Mouse (Mus musculus) limb, embryonic 11.5 days (tissue): ENCODE results near the gene Slc16a12. TPM values are rescaled to one million over a fixed set of nuclear protein-coding genes. Genes with fewer than 3 reads are reported as not detected.
A peak's percentile ranks its signal among the peaks of the same experiment; 100 is the strongest.

Experiments used
- ATAC-seq: fragments of 200-750 bp; cut with Nextera tagmentation; 2 replicates; pipeline ENCODE4 v1.8.0; 2017; ENCODE audit warnings: low read depth; ENCODE audit not compliant: insufficient number of reproducible peaks, low FRiP score, low TSS enrichment
- DNase-seq: peaks from one replicate; pipeline ENCODE4 v3.0.0-alpha.2; 2015; ENCODE audit warnings: low spot score
- H3K27ac ChIP-seq: fragments of 300-500 bp; sonication (generic); replicated peaks from 2 replicates; pipeline ENCODE4 v1.5.1; 2014; ENCODE audit warnings: low read depth, mild to moderate bottlenecking, low read length
- H3K27me3 ChIP-seq: fragments of 300-500 bp; sonication (generic); 2 replicates; pipeline ENCODE4 v1.6.1; 2014; ENCODE audit warnings: mild to moderate bottlenecking, low read length, mixed read lengths; ENCODE audit not compliant: control insufficient read depth, insufficient read depth
- H3K36me3 ChIP-seq: fragments of 300-500 bp; sonication (generic); 2 replicates; pipeline ENCODE4 v1.6.1; 2014; ENCODE audit warnings: mild to moderate bottlenecking, low read length, moderate library complexity, mixed read lengths; ENCODE audit not compliant: control insufficient read depth, insufficient read depth
- H3K4me1 ChIP-seq: fragments of 300-500 bp; sonication (generic); 2 replicates; pipeline ENCODE4 v1.6.1; 2014; ENCODE audit warnings: low read length, mixed read lengths; ENCODE audit not compliant: control insufficient read depth, insufficient read depth
- H3K4me2 ChIP-seq: fragments of 300-500 bp; sonication (generic); 2 replicates; pipeline ENCODE4 v1.6.1; 2014; ENCODE audit warnings: low read depth, mild to moderate bottlenecking, moderate library complexity; ENCODE audit not compliant: severe bottlenecking
- H3K4me3 ChIP-seq: fragments of 300-500 bp; sonication (generic); 2 replicates; pipeline ENCODE4 v1.5.1; 2014; ENCODE audit warnings: low read depth, low read length
- H3K9ac ChIP-seq: fragments of 300-500 bp; sonication (generic); 2 replicates; pipeline ENCODE4 v1.6.1; 2014; ENCODE audit warnings: mild to moderate bottlenecking, low read length
- H3K9me3 ChIP-seq: fragments of 300-500 bp; sonication (generic); 2 replicates; pipeline ENCODE4 v1.6.1; 2016; ENCODE audit warnings: low read length; ENCODE audit not compliant: control insufficient read depth
- WGBS: fragments of 180-500 bp; shearing (Covaris S2); extraction: QIAGEN DNeasy Blood & Tissue Kit; methylation state at CpG from one replicate; pipeline ENCODE4 v1.1.7; 2014; 5-methylcytosine and 5-hydroxymethylcytosine counted together
- polyA plus RNA-seq: library from polyadenylated mRNA; unstranded; fragments of >200 nt; fragmentation: Nextera tagmentation; extraction: Ambion mirVana; gene quantifications from 2 replicates; pipeline ENCODE4 v1.2.1, GENCODE M21; 2014

Slc16a12 gene
- 0.44 and 0.85 TPM in 2 replicates for polyA plus RNA-seq

- Histone ChIP-seq H3K4me1 (peaks cover 5% of the 10 kb centered on the region; the same call in 1 of the 2 replicates), H3K27me3 (no peaks in the 10 kb centered on the region), H3K36me3 (no peaks in the 10 kb centered on the region), H3K9ac (peak within 1 kb of the TSS; percentile 66), H3K4me3 (peak within 1 kb of the TSS; percentile 67), H3K4me2 (peak within 1 kb of the TSS; percentile 98), H3K9me3 (no peaks in the 10 kb centered on the region), H3K27ac (peak within 1 kb of the TSS; percentile 14; the same call in 1 of the 2 replicates)
- DNase-seq = peak; percentile 60
- WGBS = under 1% methylated on average over 60 of the region's 61 CpGs
- ATAC-seq = peak; percentile 53
Observed at GRCm38 (mm10) chr19:34746688-34747504, at the start of gene Slc16a12. TSS of gene Slc16a12 (minus strand) at chr19:34747289.

GRCm38 (mm10) chr19:34796396-34796795 is 49.3 kb upstream of the Slc16a12 start:
- no peaks in the 10 kb centered on the region for H3K27me3 ChIP-seq
- H3K27ac ChIP-seq = no peak overlapping the region
- H3K4me3 ChIP-seq = no peak overlapping the region
- no peak overlapping the region for H3K9ac ChIP-seq
- no peaks in the 10 kb centered on the region for H3K9me3 ChIP-seq
- no peak overlapping the region for H3K4me2 ChIP-seq
- 84% methylated on average over 4 of the region's 4 CpGs for WGBS
- ATAC-seq = no peak
- H3K36me3 ChIP-seq = no peaks in the 10 kb centered on the region
- H3K4me1 ChIP-seq = no peaks in the 10 kb centered on the region
- no peak for DNase-seq

- no peak for DNase-seq
- H3K27me3 ChIP-seq = no peaks in the 10 kb centered on the region
Observed at GRCm38 (mm10) chr19:34782491-34782890, 35.4 kb upstream of the Slc16a12 start.

GRCm38 (mm10) chr19:34778993-34779392 is 31.9 kb upstream of the Slc16a12 start:
- ATAC-seq (no peak), DNase-seq (no peak)
- Histone ChIP-seq H3K4me1 (no peaks in the 10 kb centered on the region), H3K27ac (no peak overlapping the region), H3K4me3 (no peak overlapping the region), H3K9ac (no peak overlapping the region), H3K27me3 (no peaks in the 10 kb centered on the region), H3K36me3 (no peaks in the 10 kb centered on the region), H3K9me3 (no peaks in the 10 kb centered on the region), H3K4me2 (no peak overlapping the region)
- WGBS = 78% methylated on average over 1 of the region's 1 CpGs

More at GRCm38 (mm10) chr19:34782491-34782890, 35.4 kb upstream of the Slc16a12 start:
- H3K27ac ChIP-seq = no peak overlapping the region
- H3K4me3 ChIP-seq = no peak overlapping the region
- H3K36me3 ChIP-seq = no peaks in the 10 kb centered on the region
- H3K4me1 ChIP-seq = no peaks in the 10 kb centered on the region
- no peak for ATAC-seq
- H3K4me2 ChIP-seq = no peak overlapping the region
- no peak overlapping the region for H3K9ac ChIP-seq
- WGBS = 97% methylated on average over 2 of the region's 2 CpGs
- H3K9me3 ChIP-seq = no peaks in the 10 kb centered on the region

- ATAC-seq (no peak), DNase-seq (no peak)
- Histone ChIP-seq H3K4me1 (no peaks in the 10 kb centered on the region), H3K36me3 (no peaks in the 10 kb centered on the region), H3K27ac (no peak overlapping the region), H3K9ac (no peak overlapping the region), H3K9me3 (no peaks in the 10 kb centered on the region), H3K27me3 (no peaks in the 10 kb centered on the region), H3K4me2 (no peak overlapping the region), H3K4me3 (no peak overlapping the region)
Observed at GRCm38 (mm10) chr19:34778098-34778497, 31.0 kb upstream of the Slc16a12 start.

GRCm38 (mm10) chr19:34772775-34773174 is 25.7 kb upstream of the Slc16a12 start:
- no peaks in the 10 kb centered on the region for H3K9me3 ChIP-seq
- peak; percentile 62 for DNase-seq
- 24% methylated on average over 6 of the region's 6 CpGs for whole genome bisulfite sequencing
- no peak overlapping the region for H3K4me3 ChIP-seq
- no peak for ATAC-seq
- H3K27ac ChIP-seq = no peak overlapping the region
- no peak overlapping the region for H3K9ac ChIP-seq
- no peaks in the 10 kb centered on the region for H3K27me3 ChIP-seq
- no peak overlapping the region for H3K4me2 ChIP-seq
- H3K4me1 ChIP-seq = no peaks in the 10 kb centered on the region
- no peaks in the 10 kb centered on the region for H3K36me3 ChIP-seq

GRCm38 (mm10) chr19:34770764-34771163 is 23.7 kb upstream of the Slc16a12 start:
- no peak overlapping the region for H3K27ac ChIP-seq
- no peak overlapping the region for H3K4me2 ChIP-seq
- H3K9ac ChIP-seq = no peak overlapping the region
- no peaks in the 10 kb centered on the region for H3K4me1 ChIP-seq
- no peak overlapping the region for H3K4me3 ChIP-seq
- DNase-seq (no peak), ATAC-seq (no peak)
- WGBS = 81% methylated on average over 6 of the region's 6 CpGs
- H3K27me3 ChIP-seq = no peaks in the 10 kb centered on the region
- no peaks in the 10 kb centered on the region for H3K9me3 ChIP-seq
- H3K36me3 ChIP-seq = no peaks in the 10 kb centered on the region

- no peak for ATAC-seq
- Histone ChIP-seq H3K9me3 (no peaks in the 10 kb centered on the region), H3K27ac (no peak overlapping the region), H3K4me1 (no peaks in the 10 kb centered on the region), H3K9ac (no peak overlapping the region), H3K4me3 (no peak overlapping the region), H3K27me3 (no peaks in the 10 kb centered on the region), H3K36me3 (no peaks in the 10 kb centered on the region), H3K4me2 (no peak overlapping the region)
- WGBS = 82% methylated on average over 1 of the region's 1 CpGs
- DNase-seq = no peak
Observed at GRCm38 (mm10) chr19:34758754-34759153, 11.7 kb upstream of the Slc16a12 start.
